Mouse (Mus musculus): ENCODE data around the gene Taf8. TPM values are rescaled to one million over a fixed set of nuclear protein-coding genes. Genes with fewer than 3 reads are reported as not detected.

The Taf8 gene
- polyA plus RNA-seq, 1 experiment from 2014 or later: 29.6 TPM

- ATAC-seq (replicated peaks; ENCODE audit: low FRiP score) (no peak), DNase-seq (ENCODE audit: low spot score) (no peak)
- Histone ChIP-seq H3K9ac (ENCODE audit: low read length) (no peak overlapping the region), H3K4me1 (replicated peaks; ENCODE audit: control insufficient read depth, insufficient read depth, low read length) (no peaks in the 10 kb centered on the region), H3K4me2 (ENCODE audit: low read depth, low read length, severe bottlenecking) (no peak overlapping the region), H3K36me3 (ENCODE audit: control insufficient read depth, insufficient read depth, low read length) (no peaks in the 10 kb centered on the region), H3K4me3 (ENCODE audit: low read depth, low read length) (no peak overlapping the region), H3K27ac (ENCODE audit: low read depth, low read length) (no peak overlapping the region), H3K27me3 (ENCODE audit: control insufficient read depth, insufficient read depth, low read length) (peaks cover 14% of the 10 kb centered on the region), H3K9me3 (ENCODE audit: control insufficient read depth, low read length) (no peaks in the 10 kb centered on the region)
- WGBS: 52% methylated on average over 15 of the region's 15 CpGs
Observed at GRCm38 (mm10) chr17:47472435-47473350, 29.4 kb downstream of the Taf8 start.

GRCm38 (mm10) chr17:47470686-47471085 is 31.4 kb downstream of the Taf8 start:
- peaks cover 26% of the 10 kb centered on the region for H3K27me3 ChIP-seq (ENCODE audit: control insufficient read depth, insufficient read depth, low read length)

GRCm38 (mm10) chr17:47470121-47470520 is 32.0 kb downstream of the Taf8 start:
- no peak overlapping the region for H3K27ac ChIP-seq (ENCODE audit: low read depth, low read length)
- no peak overlapping the region for H3K9ac ChIP-seq (ENCODE audit: low read length)
- peaks cover 26% of the 10 kb centered on the region for H3K27me3 ChIP-seq (ENCODE audit: control insufficient read depth, insufficient read depth, low read length)
- H3K36me3 ChIP-seq (ENCODE audit: control insufficient read depth, insufficient read depth, low read length): no peaks in the 10 kb centered on the region
- WGBS: 91% methylated on average over 4 of the region's 4 CpGs
- no peaks in the 10 kb centered on the region for H3K4me1 ChIP-seq (replicated peaks; ENCODE audit: control insufficient read depth, insufficient read depth, low read length)
- H3K4me2 ChIP-seq (ENCODE audit: low read depth, low read length, severe bottlenecking): no peak overlapping the region
- ATAC-seq (replicated peaks; ENCODE audit: low FRiP score) (no peak), DNase-seq (ENCODE audit: low spot score) (no peak)
- H3K4me3 ChIP-seq (ENCODE audit: low read depth, low read length): no peak overlapping the region
- H3K9me3 ChIP-seq (ENCODE audit: control insufficient read depth, low read length): no peaks in the 10 kb centered on the region; the same call in 1 of the 2 replicates

More at GRCm38 (mm10) chr17:47470686-47471085, 31.4 kb downstream of the Taf8 start:
- Histone ChIP-seq H3K4me2 (ENCODE audit: low read depth, low read length, severe bottlenecking) (no peak overlapping the region), H3K27ac (ENCODE audit: low read depth, low read length) (no peak overlapping the region), H3K4me1 (replicated peaks; ENCODE audit: control insufficient read depth, insufficient read depth, low read length) (no peaks in the 10 kb centered on the region), H3K4me3 (ENCODE audit: low read depth, low read length) (no peak overlapping the region), H3K9ac (ENCODE audit: low read length) (no peak overlapping the region), H3K36me3 (ENCODE audit: control insufficient read depth, insufficient read depth, low read length) (no peaks in the 10 kb centered on the region), H3K9me3 (ENCODE audit: control insufficient read depth, low read length) (no peaks in the 10 kb centered on the region; the same call in 1 of the 2 replicates)
- WGBS: 88% methylated on average over 5 of the region's 5 CpGs
- DNase-seq (ENCODE audit: low spot score) (no peak), ATAC-seq (replicated peaks; ENCODE audit: low FRiP score) (no peak)

GRCm38 (mm10) chr17:47469642-47470041 is 32.5 kb downstream of the Taf8 start:
- Histone ChIP-seq H3K4me3 (ENCODE audit: low read depth, low read length) (no peak overlapping the region), H3K9me3 (ENCODE audit: control insufficient read depth, low read length) (no peaks in the 10 kb centered on the region; the same call in 1 of the 2 replicates), H3K4me2 (ENCODE audit: low read depth, low read length, severe bottlenecking) (no peak overlapping the region), H3K27me3 (ENCODE audit: control insufficient read depth, insufficient read depth, low read length) (peaks cover 26% of the 10 kb centered on the region), H3K4me1 (replicated peaks; ENCODE audit: control insufficient read depth, insufficient read depth, low read length) (no peaks in the 10 kb centered on the region), H3K36me3 (ENCODE audit: control insufficient read depth, insufficient read depth, low read length) (no peaks in the 10 kb centered on the region), H3K9ac (ENCODE audit: low read length) (no peak overlapping the region), H3K27ac (ENCODE audit: low read depth, low read length) (no peak overlapping the region)
- no peak for ATAC-seq (replicated peaks; ENCODE audit: low FRiP score)
- 83% methylated on average over 4 of the region's 4 CpGs for WGBS
- no peak for DNase-seq (ENCODE audit: low spot score)

GRCm38 (mm10) chr17:47468466-47468865 is 33.6 kb downstream of the Taf8 start:
- no peak for ATAC-seq (replicated peaks; ENCODE audit: low FRiP score)
- H3K27ac ChIP-seq (ENCODE audit: low read depth, low read length): no peak overlapping the region
- H3K27me3 ChIP-seq (ENCODE audit: control insufficient read depth, insufficient read depth, low read length): peaks cover 26% of the 10 kb centered on the region
- H3K4me3 ChIP-seq (ENCODE audit: low read depth, low read length): peak overlapping the region; percentile 8; the same call in 1 of the 2 replicates
- WGBS: 4% methylated on average over 34 of the region's 34 CpGs
- H3K9ac ChIP-seq (ENCODE audit: low read length): peak overlapping the region; percentile 9; the same call in 1 of the 2 replicates
- H3K4me2 ChIP-seq (ENCODE audit: low read depth, low read length, severe bottlenecking): peak overlapping the region; percentile 34
- no peaks in the 10 kb centered on the region; the same call in 1 of the 2 replicates for H3K9me3 ChIP-seq (ENCODE audit: control insufficient read depth, low read length)
- peak; percentile 61 for DNase-seq (ENCODE audit: low spot score)
- no peaks in the 10 kb centered on the region for H3K36me3 ChIP-seq (ENCODE audit: control insufficient read depth, insufficient read depth, low read length)
- H3K4me1 ChIP-seq (replicated peaks; ENCODE audit: control insufficient read depth, insufficient read depth, low read length): no peaks in the 10 kb centered on the region

GRCm38 (mm10) chr17:47468063-47468462 is 34.0 kb downstream of the Taf8 start:
- WGBS: 18% methylated on average over 14 of the region's 14 CpGs
- Histone ChIP-seq H3K27me3 (ENCODE audit: control insufficient read depth, insufficient read depth, low read length) (peaks cover 26% of the 10 kb centered on the region), H3K4me2 (ENCODE audit: low read depth, low read length, severe bottlenecking) (peak overlapping the region; percentile 34; the same call in 1 of the 2 replicates), H3K9ac (ENCODE audit: low read length) (peak overlapping the region; percentile 9; the same call in 1 of the 2 replicates), H3K4me3 (ENCODE audit: low read depth, low read length) (peak overlapping the region; percentile 8; the same call in 1 of the 2 replicates), H3K36me3 (ENCODE audit: control insufficient read depth, insufficient read depth, low read length) (no peaks in the 10 kb centered on the region), H3K9me3 (ENCODE audit: control insufficient read depth, low read length) (no peaks in the 10 kb centered on the region; the same call in 1 of the 2 replicates), H3K4me1 (replicated peaks; ENCODE audit: control insufficient read depth, insufficient read depth, low read length) (no peaks in the 10 kb centered on the region), H3K27ac (ENCODE audit: low read depth, low read length) (no peak overlapping the region)
- peak; percentile 56 for DNase-seq (ENCODE audit: low spot score)
- no peak for ATAC-seq (replicated peaks; ENCODE audit: low FRiP score)

GRCm38 (mm10) chr17:47467659-47468058 is 34.4 kb downstream of the Taf8 start:
- ATAC-seq (replicated peaks; ENCODE audit: low FRiP score) (no peak), DNase-seq (ENCODE audit: low spot score) (peak; percentile 53)
- WGBS: 55% methylated on average over 11 of the region's 11 CpGs
- no peak overlapping the region for H3K4me2 ChIP-seq (ENCODE audit: low read depth, low read length, severe bottlenecking)
- H3K27ac ChIP-seq (ENCODE audit: low read depth, low read length): no peak overlapping the region
- H3K4me1 ChIP-seq (replicated peaks; ENCODE audit: control insufficient read depth, insufficient read depth, low read length): no peaks in the 10 kb centered on the region
- H3K36me3 ChIP-seq (ENCODE audit: control insufficient read depth, insufficient read depth, low read length): no peaks in the 10 kb centered on the region
- H3K9me3 ChIP-seq (ENCODE audit: control insufficient read depth, low read length): no peaks in the 10 kb centered on the region; the same call in 1 of the 2 replicates
- no peak overlapping the region for H3K4me3 ChIP-seq (ENCODE audit: low read depth, low read length)
- H3K9ac ChIP-seq (ENCODE audit: low read length): no peak overlapping the region
- peaks cover 26% of the 10 kb centered on the region for H3K27me3 ChIP-seq (ENCODE audit: control insufficient read depth, insufficient read depth, low read length)

- ATAC-seq (replicated peaks; ENCODE audit: low FRiP score) (no peak), DNase-seq (ENCODE audit: low spot score) (peak; percentile 52)
- no peak overlapping the region for H3K4me2 ChIP-seq (ENCODE audit: low read depth, low read length, severe bottlenecking)
- H3K4me1 ChIP-seq (replicated peaks; ENCODE audit: control insufficient read depth, insufficient read depth, low read length): no peaks in the 10 kb centered on the region
- no peak overlapping the region for H3K4me3 ChIP-seq (ENCODE audit: low read depth, low read length)
- no peaks in the 10 kb centered on the region for H3K36me3 ChIP-seq (ENCODE audit: control insufficient read depth, insufficient read depth, low read length)
- H3K9me3 ChIP-seq (ENCODE audit: control insufficient read depth, low read length): no peaks in the 10 kb centered on the region; the same call in 1 of the 2 replicates
- 33% methylated on average over 9 of the region's 9 CpGs for WGBS
- peaks cover 26% of the 10 kb centered on the region for H3K27me3 ChIP-seq (ENCODE audit: control insufficient read depth, insufficient read depth, low read length)
- no peak overlapping the region for H3K27ac ChIP-seq (ENCODE audit: low read depth, low read length)
- H3K9ac ChIP-seq (ENCODE audit: low read length): no peak overlapping the region
Observed at GRCm38 (mm10) chr17:47466284-47466683, 35.8 kb downstream of the Taf8 start.
